Mouse (Mus musculus): ENCODE measurements at regions not wholly inside any gene's neighbourhood (a gene's known extent, or its start where the extent isn't known, plus 50 kb on each side); places are given as distances from the start of the nearest gene placed in this dataset.
A peak's percentile ranks its signal among the peaks of the same experiment; 100 is the strongest.
"Not testable (repeated sequence)": the region's sequence is repeated elsewhere in the genome, so short reads cannot be mapped to it uniquely, and the experiment has no call there.

DNA sequence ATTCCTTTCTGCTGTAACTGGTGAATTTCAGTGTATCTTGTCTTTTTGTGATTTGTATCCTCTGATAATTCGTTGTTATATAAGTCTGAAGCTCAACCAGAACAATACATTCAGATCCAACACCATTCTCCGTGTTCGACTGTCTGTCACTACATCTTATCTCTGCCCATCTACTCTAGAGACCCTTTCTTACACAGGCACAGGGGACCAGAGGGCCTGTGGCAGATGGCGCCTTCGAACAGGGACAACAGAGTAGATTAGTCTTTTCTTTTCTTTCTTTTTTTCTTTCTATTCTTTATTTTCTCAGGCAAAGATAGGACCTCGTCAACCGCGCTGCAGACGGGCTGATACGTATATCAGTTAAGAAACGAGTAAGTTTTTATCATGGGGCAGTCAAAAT lies 215.3 kb downstream of the Gm21294 start:
- H3K4me3 ChIP-seq; intact Hi-C loops (cut with DNase I); H3K79me2 ChIP-seq (replicated peaks; ENCODE audit: control insufficient read depth, insufficient read depth, low read length); H3K4me1 ChIP-seq (ENCODE audit: control insufficient read depth, insufficient read depth, low read length); H3K9ac ChIP-seq (ENCODE audit: low read depth, low read length); H3K27me3 ChIP-seq (ENCODE audit: control insufficient read depth, insufficient read depth, low read length); H3K36me3 ChIP-seq (ENCODE audit: control insufficient read depth, insufficient read depth, low read length); H3K27ac ChIP-seq: not testable (repeated sequence)
- WGBS = 78% methylated on average over 4 of the region's 11 CpGs
- peak; percentile 1 to 11 for DNase-seq

Data from heart, adult 2 months (tissue).